In the genomic region with DNA sequence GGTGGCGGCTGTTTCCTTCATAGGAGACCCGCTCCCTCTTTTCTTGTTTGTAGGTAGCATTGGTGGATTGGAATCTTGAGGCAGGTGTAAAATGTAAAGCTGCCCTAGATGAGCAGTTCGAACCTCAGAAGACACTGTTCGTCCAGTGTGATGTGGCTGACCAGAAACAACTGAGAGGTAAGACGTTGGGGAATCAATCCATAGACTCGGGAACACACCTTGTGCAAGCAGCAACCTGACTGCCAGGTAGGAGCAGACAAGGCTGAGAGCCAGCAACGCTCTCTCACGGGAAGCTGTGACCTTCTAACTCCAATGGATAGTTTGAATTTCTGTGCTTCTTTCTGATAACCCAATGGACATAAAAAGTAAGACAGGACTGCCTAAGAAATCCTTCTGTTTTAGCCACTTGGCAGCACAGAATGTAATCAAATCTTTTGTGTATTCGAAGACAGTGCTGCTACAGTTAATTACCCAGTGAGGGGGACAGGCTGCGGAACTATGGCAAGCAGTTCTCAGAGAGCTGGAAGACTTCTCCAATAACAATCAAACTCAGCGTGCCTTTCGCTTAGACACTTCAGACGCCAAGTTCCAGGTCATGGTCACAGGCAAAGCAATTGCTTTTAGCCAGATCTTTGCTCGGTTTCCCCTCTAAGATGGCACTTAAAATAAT, we compare ENCODE assay signal across 8 mouse cellular contexts. TPM values are rescaled to one million over a fixed set of nuclear protein-coding genes. Genes with fewer than 3 reads are reported as not detected.
A peak's percentile ranks its signal among the peaks of the same experiment; 100 is the strongest.
DNase-seq lines count a peak whose midpoint lies in the region; ATAC-seq lines count a peak whose summit lies in the region.

No protein-coding gene starts in this region.

- H3K4me1 ChIP-seq in kidney, embryonic 15.5 days, result peaks cover 17% of the 10 kb centered on the region
- H3K4me1 ChIP-seq in embryonic facial prominence, embryonic 11.5 days (ENCODE audit: control insufficient read depth, insufficient read depth, low read length), result no peaks in the 10 kb centered on the region; the same call in 1 of the 2 replicates
- H3K4me1 ChIP-seq in hindbrain, embryonic 13.5 days (replicated peaks), result peaks cover 17% of the 10 kb centered on the region
- peaks cover 17% of the 10 kb centered on the region for H3K4me1 ChIP-seq in midbrain, embryonic 14.5 days (ENCODE audit: control insufficient read depth, insufficient read depth, low read length)

- H3K9me3 ChIP-seq in kidney, embryonic 15.5 days (replicated peaks), result no peaks in the 10 kb centered on the region
- no peaks in the 10 kb centered on the region for H3K9me3 ChIP-seq in embryonic facial prominence, embryonic 11.5 days (replicated peaks; ENCODE audit: control insufficient read depth, low read length)
- H3K9me3 ChIP-seq in hindbrain, embryonic 13.5 days, result no peaks in the 10 kb centered on the region
- no peaks in the 10 kb centered on the region for H3K9me3 ChIP-seq in midbrain, embryonic 14.5 days (ENCODE audit: control insufficient read depth, low read length)

- intact Hi-C loops in left cerebral cortex, postnatal 10 days (cut with DNase I), result no loop called here

- peak; percentile 63 for ATAC-seq in kidney, embryonic 15.5 days (replicated peaks; ENCODE audit: low FRiP score)
- ATAC-seq in embryonic facial prominence, embryonic 11.5 days (replicated peaks; ENCODE audit: insufficient number of reproducible peaks, low FRiP score, low TSS enrichment, low read depth), result no peak
- ATAC-seq in hindbrain, embryonic 13.5 days (ENCODE audit: low FRiP score), result peak; percentile 24; the same call in 1 of the 2 replicates
- ATAC-seq in midbrain, embryonic 14.5 days (ENCODE audit: low FRiP score, low TSS enrichment), result no peak
- ATAC-seq in activated CD4-positive, CD25-positive, alpha-beta regulatory T cell, adult 4 months, result no peak

- peak overlapping the region; percentile 95 for H3K4me2 ChIP-seq in kidney, embryonic 15.5 days
- H3K4me2 ChIP-seq in embryonic facial prominence, embryonic 11.5 days (ENCODE audit: low read depth, low read length), result peak overlapping the region; percentile 78
- peak overlapping the region; percentile 90 for H3K4me2 ChIP-seq in hindbrain, embryonic 13.5 days
- peak overlapping the region; percentile 94 for H3K4me2 ChIP-seq in midbrain, embryonic 14.5 days (ENCODE audit: low read length)

- peak overlapping the region; percentile 56 for H3K4me3 ChIP-seq in kidney, embryonic 15.5 days (replicated peaks)
- peak overlapping the region; percentile 38 for H3K4me3 ChIP-seq in embryonic facial prominence, embryonic 11.5 days (ENCODE audit: low read depth, low read length)
- H3K4me3 ChIP-seq in hindbrain, embryonic 13.5 days, result peak overlapping the region; percentile 60
- H3K4me3 ChIP-seq in midbrain, embryonic 14.5 days (replicated peaks; ENCODE audit: low read depth, low read length), result peak overlapping the region; percentile 49

- no peaks in the 10 kb centered on the region for H3K36me3 ChIP-seq in kidney, embryonic 15.5 days
- no peaks in the 10 kb centered on the region for H3K36me3 ChIP-seq in embryonic facial prominence, embryonic 11.5 days (replicated peaks; ENCODE audit: control insufficient read depth, insufficient read depth, low read depth, low read length)
- no peaks in the 10 kb centered on the region for H3K36me3 ChIP-seq in hindbrain, embryonic 13.5 days
- no peaks in the 10 kb centered on the region for H3K36me3 ChIP-seq in midbrain, embryonic 14.5 days (ENCODE audit: control insufficient read depth, insufficient read depth, low read length)

- H3K27me3 ChIP-seq in kidney, embryonic 15.5 days, result peaks cover 3% of the 10 kb centered on the region; the same call in 1 of the 2 replicates
- no peaks in the 10 kb centered on the region for H3K27me3 ChIP-seq in embryonic facial prominence, embryonic 11.5 days (ENCODE audit: control insufficient read depth, insufficient read depth, low read length)
- peaks cover 31% of the 10 kb centered on the region for H3K27me3 ChIP-seq in hindbrain, embryonic 13.5 days
- H3K27me3 ChIP-seq in midbrain, embryonic 14.5 days (ENCODE audit: control insufficient read depth, insufficient read depth, low read length), result peaks cover 8% of the 10 kb centered on the region; the same call in 1 of the 2 replicates

- DNase-seq in kidney, adult 9 months, result no peak
- no peak for DNase-seq in embryonic facial prominence, embryonic 11.5 days (ENCODE audit: low spot score)
- peak; percentile 33 for DNase-seq in midbrain, embryonic 14.5 days
- DNase-seq in gastrocnemius, adult 8-10 months (ENCODE audit: low spot score in 2 of 2), result no peak
- DNase-seq in left cerebral cortex, postnatal 10 days (ENCODE audit: extremely low spot score in 1 of 2, low spot score in 2 of 2), result no peak

- peak overlapping the region; percentile 39 for H3K9ac ChIP-seq in kidney, embryonic 15.5 days
- H3K9ac ChIP-seq in embryonic facial prominence, embryonic 11.5 days (replicated peaks; ENCODE audit: low read length), result peak overlapping the region; percentile 52
- H3K9ac ChIP-seq in hindbrain, embryonic 13.5 days, result peak overlapping the region; percentile 74
- peak overlapping the region; percentile 70; the same call in 1 of the 2 replicates for H3K9ac ChIP-seq in midbrain, embryonic 14.5 days (replicated peaks; ENCODE audit: low read length)

- peak overlapping the region; percentile 6; the same call in 1 of the 2 replicates for H3K27ac ChIP-seq in kidney, embryonic 15.5 days
- H3K27ac ChIP-seq in embryonic facial prominence, embryonic 11.5 days (replicated peaks; ENCODE audit: low read depth, low read length), result no peak overlapping the region
- peak overlapping the region; percentile 45; the same call in 1 of the 2 replicates for H3K27ac ChIP-seq in hindbrain, embryonic 13.5 days
- H3K27ac ChIP-seq in midbrain, embryonic 14.5 days (replicated peaks; ENCODE audit: low read depth, low read length), result no peak overlapping the region

- 15% methylated on average over 14 of the region's 14 CpGs for WGBS in kidney, embryonic 15.5 days
- 22% methylated on average over 14 of the region's 14 CpGs for WGBS in embryonic facial prominence, embryonic 11.5 days
- WGBS in hindbrain, embryonic 13.5 days, result 20% methylated on average over 14 of the region's 14 CpGs
- WGBS in midbrain, embryonic 14.5 days, result 24% methylated on average over 14 of the region's 14 CpGs

RNA-seq across cellular contexts. Expression of a gene that starts 0.6 kb away (rescaled TPM):
- 21.2 and 24.1 TPM in 2 replicates for polyA plus RNA-seq in kidney, embryonic 15.5 days (2015; fragmentation: Nextera tagmentation; extraction: Ambion mirVana)
- 34.5 and 44.9 TPM in 2 replicates for polyA plus RNA-seq in embryonic facial prominence, embryonic 11.5 days (2014; fragmentation: Nextera tagmentation; extraction: Ambion mirVana)
- polyA plus RNA-seq in hindbrain, embryonic 13.5 days (2015; fragmentation: Nextera tagmentation; extraction: Ambion mirVana), result 9.7 and 14.4 TPM in 2 replicates
- 2.7 and 5.5 TPM in 2 replicates for polyA plus RNA-seq in midbrain, embryonic 14.5 days (2014; fragmentation: Nextera tagmentation; extraction: Ambion mirVana)
- 1 to 10 TPM in 3 of 4 experiments, under 1 TPM in 1; 0.99 to 1.9 (median 1.5) TPM for total RNA-seq in gastrocnemius, adult 8-10 months (2022)
- 1 to 10 TPM; 3.0 to 3.6 TPM for total RNA-seq in left cerebral cortex, postnatal 10 days (2021)
- polyA plus RNA-seq in activated CD4-positive, CD25-positive, alpha-beta regulatory T cell, adult 4 months (2017; shearing (Covaris generic)), result 1 to 10 TPM in 1 of 2 experiments, not detected in 1; 1.0 TPM

Comparison
In these comparisons a context has a peak if more than half of its experiments do, and no peak if none do; other contexts are left out.
1. ATAC-seq: peak in kidney, embryonic 15.5 days (single experiment) and hindbrain, embryonic 13.5 days (single experiment); none in embryonic facial prominence, embryonic 11.5 days (single experiment), midbrain, embryonic 14.5 days (single experiment) and activated CD4-positive, CD25-positive, alpha-beta regulatory T cell, adult 4 months (single experiment).
2. H3K27ac ChIP-seq: peak in kidney, embryonic 15.5 days (single experiment) and hindbrain, embryonic 13.5 days (single experiment); none in embryonic facial prominence, embryonic 11.5 days (single experiment) and midbrain, embryonic 14.5 days (single experiment).
3. Peak in every context shown above with its lines, with median percentiles within 50 percentile points of each other: H3K4me2 ChIP-seq, H3K4me3 ChIP-seq and H3K9ac ChIP-seq.